Mouse (Mus musculus) layer of hippocampus, adult 8-10 months (tissue): Measurements from ENCODE around the gene Fbf1. TPM values are rescaled to one million over a fixed set of nuclear protein-coding genes. Genes with fewer than 3 reads are reported as not detected.
"Not testable (repeated sequence)": the region's sequence is repeated elsewhere in the genome, so short reads cannot be mapped to it uniquely, and the experiment has no call there.

Source experiments
- DNase-seq, 2 experiments: peaks; one replicate each; pipeline ENCODE4 v3.0.0; 2022; ENCODE audit warnings: low spot score in 2 of 2
- total RNA-seq, 4 experiments: library from RNA; stranded (reverse); gene quantifications; 2 replicates each; pipeline ENCODE4 v1.2.4; 2022

The Fbf1 gene
- total RNA-seq, 4 experiments from 2014 or later: 73.7 to 111 (median 92.3) TPM

- DNase-seq: no peak
Measured at GRCm38 (mm10) chr11:116108464-116109137, 59.4 kb downstream of the Fbf1 start.

GRCm38 (mm10) chr11:116107777-116108285 lies 60.1 kb downstream of the Fbf1 start:
- DNase-seq: no peak

GRCm38 (mm10) chr11:116106963-116107776 lies 60.8 kb downstream of the Fbf1 start:
- no peak for DNase-seq

GRCm38 (mm10) chr11:116106154-116106962 lies 61.6 kb downstream of the Fbf1 start:
- DNase-seq: no peak

GRCm38 (mm10) chr11:116105065-116105464 lies 62.9 kb downstream of the Fbf1 start:
- DNase-seq: no peak

- no peak for DNase-seq
Measured at GRCm38 (mm10) chr11:116104006-116104646, 63.8 kb downstream of the Fbf1 start.

- no peak for DNase-seq
Measured at GRCm38 (mm10) chr11:116103572-116103971, 64.4 kb downstream of the Fbf1 start.

- DNase-seq: no peak
Measured at GRCm38 (mm10) chr11:116102472-116102871, 65.5 kb downstream of the Fbf1 start.

DNA sequence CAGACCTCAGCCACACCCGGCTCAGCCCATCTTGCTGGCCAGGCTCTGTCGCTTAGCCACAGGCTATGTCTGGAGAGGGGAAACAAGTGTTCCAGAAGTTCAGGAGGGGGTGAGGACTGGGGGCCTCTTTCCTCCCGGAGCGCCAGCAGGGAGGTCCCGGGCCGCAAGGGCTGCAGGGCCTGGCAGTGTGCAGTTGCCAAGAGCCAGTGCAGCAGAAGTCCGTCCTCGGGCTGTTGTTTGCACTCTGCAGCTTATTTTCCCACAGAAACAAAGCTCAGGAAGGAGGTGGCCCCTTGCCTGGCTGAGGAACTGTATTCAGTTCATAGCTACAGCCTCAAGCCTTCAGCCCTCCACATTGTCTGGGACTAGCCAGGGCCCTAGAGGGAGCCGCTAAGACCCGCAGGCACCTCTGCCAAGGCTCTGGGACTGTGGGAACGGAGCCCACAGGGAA lies 66.0 kb downstream of the Fbf1 start:
- no peak for DNase-seq

DNA sequence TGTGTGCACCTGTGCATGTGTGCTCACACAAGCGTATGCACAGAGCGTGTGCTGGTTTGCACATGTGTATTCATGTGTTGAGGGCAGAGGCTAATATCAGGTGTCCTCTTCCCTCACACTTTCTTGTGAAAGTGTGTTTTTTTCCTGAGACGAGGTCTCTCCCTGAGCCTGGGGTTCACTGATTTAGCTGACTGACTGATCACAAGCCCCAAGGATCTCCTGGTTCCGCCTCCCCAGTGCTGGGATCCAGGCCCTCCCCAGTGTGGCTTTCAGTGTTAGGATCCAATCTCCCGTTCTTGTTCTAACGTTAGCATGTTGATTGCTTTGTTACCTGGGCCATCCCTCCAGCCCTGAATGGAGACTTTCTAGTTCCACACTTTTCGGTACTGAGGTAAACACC lies 67.1 kb downstream of the Fbf1 start:
- no peak for DNase-seq

- no peak for DNase-seq
Measured at GRCm38 (mm10) chr11:116100385-116100784, 67.6 kb downstream of the Fbf1 start.

DNA sequence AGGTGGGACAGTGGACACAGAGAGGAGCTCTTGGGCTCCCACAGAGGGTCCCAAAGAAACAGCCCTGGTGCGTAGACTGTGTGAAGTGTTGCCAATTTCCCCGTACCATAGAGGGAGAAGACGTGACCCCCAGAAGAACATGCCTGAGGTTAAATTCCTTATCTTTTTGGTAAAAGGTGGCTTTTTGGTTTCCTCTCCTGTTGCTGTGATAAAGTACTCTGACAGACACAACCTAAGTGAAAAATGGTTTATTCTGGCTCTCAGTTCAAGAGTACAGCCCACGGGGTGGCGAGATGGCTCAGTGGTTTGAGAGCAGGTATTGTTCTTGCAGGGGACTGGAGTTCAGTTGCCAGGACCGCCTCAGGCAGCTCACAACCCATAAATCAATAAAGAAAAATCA lies 68.5 kb downstream of the Fbf1 start:
- no peak for DNase-seq

DNA sequence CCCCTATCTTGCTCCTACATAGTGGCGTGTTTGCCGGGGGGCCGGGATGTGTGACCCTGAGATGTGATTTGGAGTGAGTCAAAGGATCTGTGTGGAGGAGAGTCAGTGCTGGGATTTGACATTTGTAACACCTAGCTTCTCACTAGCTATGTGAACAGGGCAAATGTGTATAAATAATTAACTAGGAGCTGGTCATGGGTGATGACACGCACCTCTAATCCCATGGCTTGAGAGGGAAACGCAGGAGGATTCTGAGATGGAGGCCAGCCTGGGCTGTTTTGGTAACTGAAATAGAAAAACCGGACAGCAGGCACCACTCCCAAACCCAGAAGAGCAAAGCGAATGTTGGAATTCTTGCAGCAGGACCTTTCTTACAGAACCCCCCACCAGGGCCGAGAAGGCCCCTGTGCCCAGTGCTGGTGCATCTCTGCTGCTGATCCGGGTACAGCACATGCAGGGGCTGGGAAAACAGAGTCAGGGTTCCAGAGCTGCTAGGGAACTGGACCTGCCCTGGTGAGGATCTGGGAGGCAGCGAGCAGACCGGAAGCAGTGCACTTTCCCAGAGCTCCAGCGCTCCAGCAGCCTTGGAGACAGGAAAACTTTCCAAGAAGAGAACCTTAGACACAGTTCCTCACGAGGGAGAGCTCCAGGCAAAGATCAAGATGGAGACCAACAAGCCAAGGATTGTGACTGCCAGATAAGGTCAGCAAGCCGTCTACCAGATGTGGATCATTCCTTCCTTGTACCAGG lies 69.1 kb downstream of the Fbf1 start:
- no peak for DNase-seq

GRCm38 (mm10) chr11:116096213-116097108 lies 71.5 kb downstream of the Fbf1 start:
- no peak for DNase-seq

DNA sequence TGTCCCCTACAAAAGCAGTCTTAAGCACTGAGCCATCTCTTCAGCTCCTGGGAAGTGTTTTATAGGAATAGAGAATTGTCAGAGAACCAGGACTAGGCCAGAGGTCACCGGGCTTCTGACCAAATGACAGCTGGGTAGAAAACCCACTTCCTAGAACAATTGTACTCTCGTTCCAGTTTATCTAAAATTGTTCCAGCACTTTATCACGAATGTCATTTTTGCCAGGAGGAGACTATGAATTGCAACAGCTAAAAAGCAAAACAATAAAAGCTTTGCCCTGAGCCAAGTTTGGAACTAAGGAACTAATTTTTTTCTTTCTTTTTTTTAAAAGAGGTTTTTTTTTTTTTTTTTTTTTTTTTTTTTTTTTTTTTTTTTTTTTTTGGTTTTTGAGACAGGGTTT lies 72.4 kb downstream of the Fbf1 start:
- DNase-seq: no peak

- no peak for DNase-seq
Measured at GRCm38 (mm10) chr11:116093771-116094565, 74.0 kb downstream of the Fbf1 start.

GRCm38 (mm10) chr11:116092959-116093358 lies 75.0 kb downstream of the Fbf1 start:
- DNase-seq: not testable (repeated sequence)
